Mouse (Mus musculus) embryo, embryonic 11.5 days (tissue): Measurements from ENCODE around the gene Ier2.
A peak's percentile ranks its signal among the peaks of the same experiment; 100 is the strongest.

Source experiments
- DNase-seq: peaks from one replicate; pipeline ENCODE4 v3.0.0-alpha.2; 2012; ENCODE audit warnings: low read depth, low spot score

The Ier2 gene

DNA sequence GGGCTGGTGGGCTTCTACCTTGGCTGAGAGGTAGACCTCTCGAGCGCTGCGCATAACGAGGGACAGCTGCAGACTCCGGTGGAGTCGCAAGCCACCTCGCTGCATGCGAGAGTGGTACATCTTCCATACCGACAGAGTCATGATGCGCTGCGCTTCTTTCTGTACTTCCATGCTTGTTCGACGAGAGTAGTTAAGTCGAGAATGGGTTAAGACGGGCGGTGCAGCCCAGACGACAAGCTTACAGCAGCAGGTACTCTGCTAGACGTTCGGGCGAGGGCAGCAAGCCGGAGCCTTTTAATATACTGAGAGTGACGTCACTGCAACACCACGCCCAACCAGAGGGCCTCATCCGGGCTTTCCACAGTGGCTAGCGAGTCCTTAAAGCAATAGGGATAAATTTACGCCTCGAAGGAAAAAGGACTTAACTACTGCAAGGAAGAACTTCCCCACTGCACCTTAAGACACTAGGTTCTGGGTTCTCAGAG is at the start of gene Ier2:
Ier2 (minus strand) TSS at position 272 of the 485 bp plus-strand sequence.
- peak; percentile 91 for DNase-seq

DNA sequence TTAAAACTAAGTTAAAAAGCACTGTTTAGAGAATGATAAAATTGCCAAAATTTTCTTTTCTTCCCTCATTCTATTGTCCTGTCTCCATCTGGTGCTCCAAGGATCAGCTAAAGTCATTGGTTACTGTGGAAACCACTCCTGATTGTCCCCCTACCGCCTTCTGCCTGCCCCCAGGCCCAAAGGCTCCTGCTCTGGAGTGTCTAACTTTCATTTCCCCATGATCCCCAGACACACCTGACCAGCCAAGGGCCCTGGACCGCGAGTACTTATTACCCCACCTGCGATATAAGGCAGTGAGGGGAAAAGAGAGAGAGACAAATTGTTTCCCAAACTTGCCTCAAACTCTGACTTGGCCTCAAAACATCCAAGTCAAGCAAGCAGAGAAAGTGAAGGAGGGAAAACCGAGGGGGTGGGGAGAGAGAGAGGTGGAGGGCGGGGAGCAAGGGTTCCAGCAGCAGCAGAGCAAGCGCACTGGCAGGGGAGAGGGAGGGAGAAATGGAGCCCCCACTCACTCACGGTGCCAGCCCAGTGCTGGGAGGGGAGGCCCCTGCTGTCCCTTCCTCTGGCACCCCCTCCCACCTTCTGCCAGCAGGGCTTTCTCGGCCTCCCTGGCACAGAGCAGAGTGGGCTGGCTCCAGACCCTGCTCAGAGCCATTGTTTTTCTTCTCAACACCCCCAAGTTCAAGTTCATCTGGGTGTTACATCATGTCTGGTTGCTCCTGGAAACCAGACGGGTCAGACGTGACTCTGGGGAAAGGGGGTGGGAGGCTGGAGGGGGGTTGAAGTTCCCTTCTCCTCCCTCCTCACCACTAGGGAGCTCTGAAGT is 49.5 kb upstream of the Ier2 start:
- DNase-seq: peak; percentile 75

DNA sequence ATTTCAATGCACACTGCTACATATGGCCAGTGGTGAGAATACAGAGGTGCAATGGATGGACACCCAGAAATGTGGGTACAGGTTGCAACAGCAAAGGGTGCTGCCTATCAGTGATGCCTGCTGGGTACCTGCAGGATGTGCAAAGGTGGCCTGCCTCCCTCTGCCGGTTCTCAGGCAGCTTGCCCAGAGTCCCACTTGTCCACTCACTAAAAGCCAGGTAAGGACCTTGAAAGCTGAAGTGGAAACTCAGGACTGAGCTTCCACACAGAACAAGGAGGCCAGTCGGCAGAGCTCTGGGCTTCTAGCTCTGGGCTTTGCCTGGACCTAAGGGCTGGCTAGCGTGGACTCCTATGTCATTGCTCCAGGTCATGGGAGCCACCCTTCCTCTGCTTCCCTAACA is 48.7 kb upstream of the Ier2 start:
- DNase-seq: no peak

DNA sequence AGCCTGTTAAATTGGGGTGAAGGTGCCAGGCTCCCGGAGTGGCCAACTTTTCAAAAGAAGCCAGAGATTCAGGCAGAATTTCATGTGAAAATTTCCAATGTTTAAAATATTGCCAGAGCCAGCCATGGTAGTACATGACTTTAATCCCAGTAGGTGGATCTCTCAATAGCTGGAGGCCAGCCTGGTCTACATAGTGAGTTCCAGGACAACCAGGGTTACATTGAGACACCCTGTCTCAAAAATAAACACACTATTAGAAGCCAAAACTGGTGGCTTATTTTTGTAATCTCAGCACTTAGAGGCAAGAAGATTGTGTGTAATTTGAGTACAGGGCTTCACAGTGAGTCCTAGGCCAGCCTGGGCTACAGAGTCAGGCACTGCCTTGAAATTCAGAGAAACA is 47.3 kb upstream of the Ier2 start:
- DNase-seq: no peak

DNA sequence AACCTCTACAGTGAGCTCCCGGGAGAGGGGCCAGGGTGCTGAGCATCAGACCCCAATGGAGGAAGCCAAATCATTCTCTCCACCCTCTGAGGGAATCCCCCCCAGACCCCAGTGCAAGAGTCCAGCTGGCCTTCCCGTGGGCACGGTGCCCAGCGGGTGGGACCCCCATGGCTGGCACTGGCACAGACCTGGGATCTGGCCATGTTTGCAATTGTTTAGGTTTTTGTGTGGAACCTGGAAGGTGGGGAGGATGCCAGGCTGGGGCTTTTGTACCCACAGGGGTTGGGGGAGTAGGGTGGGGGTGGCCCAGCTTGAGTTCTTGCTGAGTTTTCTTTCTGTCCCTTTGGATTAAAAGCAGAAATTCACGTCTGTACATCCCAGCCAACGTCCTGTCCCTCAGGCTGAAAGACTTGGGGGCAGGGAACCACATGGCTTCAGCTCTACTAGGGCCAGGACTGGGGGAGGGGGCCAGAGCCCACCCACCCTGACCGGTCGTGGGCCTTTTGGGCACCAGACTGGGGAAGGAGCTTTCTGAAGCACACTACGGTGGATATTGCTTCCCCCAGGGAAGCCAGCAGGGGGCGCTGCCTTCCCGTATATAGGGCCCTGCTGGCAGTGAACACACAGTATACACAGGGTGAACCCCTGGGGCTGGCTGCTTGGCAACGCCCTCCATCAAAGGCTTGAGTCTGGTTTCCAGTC is 46.3 kb upstream of the Ier2 start:
- peak; percentile 84 for DNase-seq

DNA sequence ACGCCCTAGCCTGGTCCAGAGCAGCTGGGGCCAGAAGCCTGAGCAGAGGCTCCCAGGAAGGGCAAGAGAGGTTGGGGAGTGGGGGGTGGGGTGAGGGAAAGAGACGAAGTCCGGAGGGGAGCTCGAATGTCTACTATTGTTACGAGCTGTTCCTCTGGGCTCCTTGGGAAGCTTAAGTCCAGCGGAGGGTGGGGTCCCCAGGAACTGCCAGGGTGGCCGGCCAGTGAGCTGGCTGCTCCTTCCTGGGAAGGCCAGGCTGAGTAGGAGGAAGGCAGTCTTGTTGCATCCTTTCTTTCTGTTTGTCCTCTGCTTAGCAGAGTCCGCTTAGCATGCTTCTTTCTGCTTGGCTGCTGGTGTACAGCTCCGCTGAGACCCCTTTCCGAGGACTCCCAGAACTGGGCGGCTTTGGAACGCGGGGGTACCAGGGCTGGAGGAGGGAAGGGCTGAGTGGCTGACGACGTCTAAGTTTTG is 45.5 kb upstream of the Ier2 start:
- DNase-seq: no peak

DNA sequence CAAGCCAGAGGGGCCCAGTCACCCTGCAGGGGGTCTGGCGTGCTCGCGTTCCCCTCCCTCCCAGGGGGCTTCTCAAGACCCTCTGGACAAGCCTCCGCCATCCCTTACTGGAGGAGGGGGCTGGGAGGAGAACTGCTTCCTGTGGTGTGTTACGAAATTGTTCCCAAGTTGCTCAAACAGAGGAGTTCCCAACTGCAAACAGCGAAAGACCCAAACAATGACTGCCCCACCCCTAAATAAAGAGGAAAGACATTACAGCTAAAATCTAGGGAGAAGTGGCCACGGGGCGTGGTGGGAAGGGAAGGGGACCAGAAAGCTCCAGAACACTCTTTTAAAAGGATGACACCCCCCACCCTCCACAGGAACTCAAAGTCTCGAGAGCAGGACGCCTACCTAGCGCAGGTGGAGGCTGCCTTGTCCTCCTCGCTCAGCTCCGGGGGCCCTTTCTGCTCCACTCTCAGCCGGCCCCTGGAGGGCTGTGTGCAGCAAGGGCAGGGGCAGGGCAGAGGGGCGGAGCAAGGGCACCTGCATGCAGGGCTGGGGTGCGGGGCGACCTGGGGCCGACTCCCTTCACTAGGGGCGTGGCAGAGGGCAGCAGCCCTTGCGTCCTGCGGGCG is 44.7 kb upstream of the Ier2 start:
- DNase-seq: no peak

DNA sequence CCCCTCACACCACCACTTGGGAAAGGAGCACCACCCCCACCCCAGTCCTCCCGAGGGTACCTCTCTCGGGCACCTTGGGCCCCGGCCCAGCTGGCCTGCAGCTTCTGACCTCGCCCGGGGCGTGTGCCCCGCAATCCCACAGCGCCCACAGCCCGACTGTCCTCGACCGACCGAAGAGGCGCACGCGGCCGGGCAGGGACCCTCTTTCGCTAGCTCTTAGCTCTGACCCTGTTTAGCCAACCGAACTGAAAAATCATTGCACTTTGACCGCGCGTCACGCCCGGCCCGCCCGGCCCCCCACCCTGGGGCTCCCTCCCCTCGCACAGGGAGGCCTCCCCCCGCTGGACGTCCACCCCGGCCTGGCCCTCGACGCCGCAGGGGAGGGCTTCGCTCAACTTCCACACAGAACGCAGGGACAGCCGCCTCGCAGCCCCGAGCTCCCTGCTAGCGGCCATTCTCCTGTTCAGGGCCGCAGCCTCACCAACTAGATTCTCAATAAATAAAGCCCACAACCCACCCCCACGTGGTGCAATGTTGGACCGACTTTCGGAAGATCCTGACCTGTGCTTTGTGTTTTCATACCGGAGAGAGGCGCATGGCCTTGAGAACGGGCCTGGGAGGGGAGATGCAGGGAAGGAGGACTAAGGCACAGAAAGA is 44.1 kb upstream of the Ier2 start:
- no peak for DNase-seq

DNA sequence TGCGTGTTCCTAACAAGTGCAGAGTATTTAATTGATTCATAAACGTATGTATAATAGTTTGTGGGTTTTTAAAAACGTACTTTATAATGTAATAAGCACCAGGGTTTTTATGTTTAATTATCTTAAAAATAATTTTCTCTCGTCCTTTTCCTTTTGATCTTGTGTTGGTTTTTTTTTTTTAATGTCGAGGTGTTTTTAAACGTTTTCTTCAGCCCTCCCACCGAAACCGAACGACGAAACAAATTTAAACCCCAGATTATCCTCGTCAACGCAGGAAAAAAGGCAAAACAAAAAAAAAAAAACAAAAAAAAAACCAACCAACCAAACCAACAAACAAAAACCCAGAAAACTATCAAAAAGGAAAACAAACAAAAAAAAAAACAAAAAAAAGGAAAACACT is 43.3 kb upstream of the Ier2 start:
- DNase-seq: no peak

DNA sequence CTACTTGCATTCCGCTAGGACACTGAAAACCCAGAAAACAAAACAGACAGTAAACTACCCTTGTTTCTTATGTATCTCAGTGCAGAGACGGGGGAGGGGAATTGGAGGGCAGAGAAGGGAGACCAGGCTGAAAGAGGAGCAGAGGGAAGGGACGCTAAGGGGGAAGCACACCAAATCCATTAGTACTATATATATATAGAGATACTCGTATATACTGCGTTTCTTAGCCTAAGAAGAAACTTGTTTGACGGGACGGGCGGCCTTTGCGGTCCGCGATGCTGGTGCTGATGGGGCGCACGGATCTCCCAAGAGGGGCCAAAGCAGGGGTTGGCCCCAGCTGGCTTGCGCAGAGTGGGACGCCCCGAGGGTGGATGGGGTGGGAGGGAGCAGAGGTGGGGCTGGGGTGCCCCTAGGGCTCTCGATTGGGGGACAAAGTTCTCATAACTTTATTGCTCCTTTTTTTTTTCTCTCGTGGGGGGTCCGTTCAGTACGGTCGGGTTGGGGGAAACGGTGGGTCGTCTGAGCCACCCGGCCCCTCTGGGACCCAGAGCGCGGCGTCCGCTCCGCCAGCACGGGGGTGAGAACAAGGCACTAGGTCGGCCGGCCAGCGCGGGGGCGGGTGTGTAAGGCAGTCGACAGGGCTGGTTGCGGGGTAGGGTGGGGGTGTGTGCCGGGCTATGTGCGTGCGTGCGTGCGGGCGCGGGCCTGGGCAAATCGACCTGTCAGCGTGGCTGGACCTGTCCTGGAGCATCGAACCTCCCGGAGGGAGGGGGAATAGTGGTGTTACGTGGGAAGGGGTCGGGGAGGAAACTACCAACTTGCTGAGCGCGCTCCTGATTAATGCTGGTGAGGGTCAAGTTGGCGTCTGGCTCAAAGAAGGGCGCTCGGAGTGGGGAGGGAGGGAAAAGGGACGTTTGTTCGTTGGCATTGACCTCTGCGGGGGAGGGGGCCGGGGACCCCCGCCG is 42.5 kb upstream of the Ier2 start:
- no peak for DNase-seq

DNA sequence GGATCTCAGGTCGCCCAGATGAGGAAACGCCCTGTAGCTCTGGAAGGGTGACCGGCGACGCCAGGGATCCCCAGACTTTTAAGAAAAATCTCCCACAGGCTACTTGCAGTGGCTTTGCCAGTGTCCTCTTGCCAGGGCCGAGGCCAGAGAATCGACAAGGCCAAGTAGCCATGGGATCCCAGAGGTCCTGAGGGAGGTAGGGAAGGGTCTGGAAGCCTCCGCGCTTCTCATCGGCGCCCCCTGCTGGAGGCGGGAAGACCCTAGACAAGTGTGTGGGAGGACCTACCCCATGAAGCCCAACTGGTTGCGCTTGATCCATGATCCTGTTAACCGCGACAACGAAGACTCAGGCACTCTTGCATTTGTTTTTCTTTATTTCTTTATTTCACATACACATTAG is 41.7 kb upstream of the Ier2 start:
- DNase-seq: peak; percentile 78

DNA sequence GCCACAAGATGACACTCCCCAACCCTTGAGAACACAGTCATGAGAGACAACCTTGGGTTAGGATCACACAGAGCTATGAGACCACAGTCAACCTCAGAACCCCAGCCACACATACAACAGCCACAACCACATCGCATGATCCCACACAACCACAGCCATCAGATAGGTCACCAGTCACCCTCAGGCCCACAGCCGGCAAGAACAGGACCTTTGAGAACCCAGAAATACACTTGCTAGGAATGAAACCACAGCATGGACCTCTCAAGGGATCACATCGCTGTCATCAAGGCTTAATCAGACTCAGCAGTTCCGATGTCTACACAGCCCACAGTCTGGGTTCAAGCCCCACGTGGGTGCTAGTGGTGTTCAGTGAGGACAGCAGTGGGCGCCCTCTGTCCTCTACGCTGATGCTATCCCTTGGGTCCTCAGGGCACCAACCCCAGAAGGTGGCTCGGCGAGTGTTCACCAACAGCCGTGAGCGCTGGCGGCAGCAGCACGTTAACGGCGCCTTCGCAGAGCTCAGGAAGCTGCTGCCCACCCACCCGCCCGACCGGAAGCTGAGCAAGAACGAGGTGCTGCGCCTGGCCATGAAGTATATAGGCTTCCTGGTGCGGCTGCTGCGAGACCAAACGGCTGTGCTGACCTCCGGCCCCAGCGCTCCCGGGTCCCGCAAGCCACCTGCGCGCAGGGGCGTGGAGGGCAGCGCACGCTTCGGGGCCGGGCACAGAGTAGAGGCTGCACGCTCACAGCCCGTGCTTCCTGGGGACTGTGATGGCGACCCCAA is 41.0 kb upstream of the Ier2 start:
- no peak for DNase-seq

DNA sequence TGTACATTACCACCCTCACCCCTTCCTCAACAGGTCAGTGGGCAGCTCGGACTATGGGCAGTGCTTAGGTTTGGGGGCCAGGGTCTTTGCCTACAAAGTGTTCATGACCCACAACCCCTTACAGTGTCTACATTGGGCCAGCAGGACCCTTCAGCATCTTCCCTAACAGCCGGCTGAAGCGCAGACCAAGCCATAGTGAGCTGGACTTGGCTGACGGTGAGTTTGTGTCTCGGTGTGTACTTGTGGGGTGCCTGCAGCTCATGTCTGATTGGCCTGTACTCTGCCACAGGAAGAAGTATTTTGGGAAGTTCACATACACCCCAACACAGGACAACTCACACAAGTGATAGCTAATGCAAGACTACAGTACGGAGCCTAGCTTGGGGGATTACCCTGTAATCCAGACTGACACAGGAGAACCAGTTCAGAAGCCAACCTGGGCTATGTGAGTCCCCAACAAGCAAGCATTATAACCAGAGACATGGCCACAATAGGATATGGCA is 40.4 kb upstream of the Ier2 start:
- no peak for DNase-seq

DNA sequence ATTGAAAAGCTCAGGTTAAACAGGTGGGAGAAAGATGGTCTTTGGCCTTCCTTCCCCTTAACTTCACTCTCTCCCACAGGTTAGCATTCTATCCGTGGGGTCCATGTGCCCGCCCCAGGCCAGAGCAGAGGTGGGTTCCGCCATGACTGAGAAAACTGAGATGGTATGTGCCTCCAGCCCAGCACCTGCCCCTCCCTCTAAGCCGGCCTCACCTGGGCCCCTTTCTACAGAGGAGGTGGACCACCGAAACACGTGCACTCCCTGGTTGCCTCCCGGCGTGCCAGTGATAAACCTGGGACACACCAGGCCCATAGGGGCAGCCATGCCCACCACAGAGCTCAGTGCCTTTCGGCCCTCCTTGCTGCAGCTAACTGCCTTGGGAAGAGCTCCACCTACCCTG is 39.9 kb upstream of the Ier2 start:
- DNase-seq: no peak

DNA sequence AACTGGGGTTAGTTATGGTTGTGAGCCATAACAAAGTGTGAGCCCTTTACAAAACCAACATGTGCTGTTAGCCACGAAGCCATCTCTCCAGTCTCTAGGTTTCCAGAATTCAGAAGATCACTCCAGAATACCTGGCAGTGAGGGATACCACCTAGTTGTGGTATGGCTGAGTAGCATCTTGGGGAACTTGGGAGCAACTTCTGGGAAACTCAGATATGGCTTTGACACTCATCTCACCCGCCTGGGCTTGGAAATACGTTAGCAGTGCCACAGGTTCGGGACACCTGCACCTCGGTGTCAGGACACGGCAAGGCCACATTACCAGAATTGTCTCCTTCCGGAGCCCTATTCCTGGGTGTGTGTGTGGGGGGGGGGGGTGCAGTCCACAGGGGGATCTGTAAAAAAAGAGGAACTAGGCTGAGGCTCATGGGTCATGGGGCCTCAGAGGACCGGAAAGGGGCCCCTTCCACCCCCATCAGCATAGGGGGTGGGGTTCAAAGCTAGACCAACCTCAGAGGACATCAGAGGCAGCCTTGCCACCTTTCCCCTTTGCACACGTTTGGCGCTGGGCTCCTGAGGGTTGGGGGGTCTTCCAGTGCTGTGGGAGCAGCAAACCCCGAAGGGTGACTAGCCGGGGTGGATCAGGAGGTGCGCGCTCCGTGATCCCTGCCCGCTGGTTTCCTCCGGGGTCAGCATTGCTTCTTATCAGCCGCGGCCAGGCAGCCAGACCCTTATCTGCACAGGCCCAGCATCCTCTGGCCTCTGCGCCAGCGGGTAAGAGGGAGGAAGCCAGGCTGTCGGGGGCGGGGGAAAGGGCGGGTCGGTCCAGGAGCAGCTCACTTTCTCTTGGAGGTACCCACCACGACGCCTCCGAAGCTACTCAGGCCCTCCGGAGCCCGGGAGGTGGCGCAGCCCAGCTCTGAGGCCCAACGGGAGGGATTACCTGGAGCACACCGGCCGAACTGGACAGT is 38.6 kb upstream of the Ier2 start, which contains the start of gene Lyl1:
Lyl1 (plus strand) TSS at position 517 of the 971 bp plus-strand sequence.
- DNase-seq: no peak

DNA sequence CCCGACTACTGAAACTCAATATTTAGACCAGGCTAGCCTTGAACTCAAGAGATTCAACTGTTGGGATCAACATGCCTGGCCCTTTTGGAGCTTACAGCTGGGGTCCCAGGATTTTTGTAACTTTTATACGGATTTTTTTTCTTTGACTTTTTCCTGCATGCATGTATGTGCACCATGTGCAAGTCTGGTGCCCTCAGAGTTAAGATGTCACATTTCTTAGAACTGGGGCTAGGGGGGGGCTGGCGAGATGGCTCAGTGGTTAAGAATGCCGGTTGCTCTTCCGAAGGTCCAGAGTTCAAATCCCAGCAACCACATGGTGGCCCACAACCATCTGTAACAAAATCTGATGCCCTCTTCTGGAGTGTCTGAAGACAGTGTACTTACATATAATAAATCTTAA is 37.9 kb upstream of the Ier2 start:
- no peak for DNase-seq

DNA sequence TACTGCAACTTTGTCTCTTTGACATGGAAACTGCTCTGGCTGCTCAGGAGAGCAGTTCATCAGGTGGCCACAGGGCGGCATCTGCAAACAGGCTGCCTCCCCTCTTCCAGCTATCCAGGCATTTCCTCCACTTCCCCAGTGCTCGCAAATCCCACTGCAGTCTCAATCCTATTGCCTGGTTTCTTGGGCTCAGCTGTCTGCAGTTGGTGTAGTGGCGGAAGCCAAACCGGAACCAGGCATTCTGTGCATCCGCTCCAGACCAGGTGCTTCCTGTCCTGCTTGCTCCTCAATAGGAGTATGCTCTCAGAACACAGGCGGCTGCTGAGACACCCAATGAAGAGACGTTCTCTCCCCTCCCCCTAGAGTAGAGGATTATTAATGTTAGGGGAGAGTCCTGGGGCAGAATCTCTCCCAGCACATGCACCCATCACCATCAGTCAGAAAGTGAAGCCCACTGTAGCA is 37.2 kb upstream of the Ier2 start:
- no peak for DNase-seq

DNA sequence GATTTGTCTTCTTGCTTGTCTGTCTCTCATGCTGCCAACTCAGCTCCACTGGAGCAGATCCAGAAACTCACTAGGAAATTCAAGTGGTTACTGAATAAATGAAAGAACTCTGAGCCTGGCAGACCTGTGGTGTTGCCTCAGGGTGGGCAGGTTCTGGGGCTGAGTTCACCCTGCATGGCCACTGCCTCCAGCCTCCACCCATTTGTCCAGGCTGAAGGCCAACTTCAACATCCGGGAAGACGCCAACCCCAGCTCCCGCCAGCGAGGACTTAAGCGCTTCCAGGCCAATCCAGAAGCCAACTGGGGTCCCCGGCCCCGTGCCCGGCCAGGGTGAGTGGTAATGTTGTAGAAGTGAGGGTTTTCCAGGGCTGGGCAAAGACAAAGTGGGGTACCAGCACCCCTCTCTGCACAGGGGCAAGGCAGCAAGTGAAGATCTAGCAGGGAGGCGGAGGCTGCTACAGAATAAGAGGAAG is 36.3 kb upstream of the Ier2 start:
- no peak for DNase-seq
